In genomic region chr6:56555382-56555781, GRCm38 (mm10) we compare ENCODE assay signal across 17 mouse cellular contexts. TPM values are rescaled to one million over a fixed set of nuclear protein-coding genes. Genes with fewer than 3 reads are reported as not detected.
DNase-seq lines count a peak whose midpoint lies in the region; ATAC-seq lines count a peak whose summit lies in the region.
"Had no signal": no experiment of that assay in that cellular context is flagged by ENCODE, and none has a peak within 500 bp of the region (broad histone marks: within the 10 kb centered on the region; RNA-seq: fewer than 3 reads in every experiment).

No protein-coding gene starts in this region.

- no peaks in the 10 kb centered on the region for H3K27me3 ChIP-seq in embryonic facial prominence, embryonic 11.5 days (ENCODE audit: control insufficient read depth, insufficient read depth, low read length)
- no peaks in the 10 kb centered on the region for H3K27me3 ChIP-seq in embryonic facial prominence, embryonic 10.5 days (replicated peaks; ENCODE audit: low read depth, poor library complexity, severe bottlenecking)
- H3K27me3 ChIP-seq in midbrain, embryonic 12.5 days: no peaks in the 10 kb centered on the region
- H3K27me3 ChIP-seq in midbrain, embryonic 10.5 days (ENCODE audit: low read depth, poor library complexity, severe bottlenecking): no peaks in the 10 kb centered on the region
- H3K27me3 ChIP-seq in forebrain, embryonic 16.5 days (replicated peaks; ENCODE audit: control insufficient read depth, insufficient read depth, low read length): no peaks in the 10 kb centered on the region
- H3K27me3 ChIP-seq in neural tube, embryonic 15.5 days (replicated peaks): no peaks in the 10 kb centered on the region
- H3K27me3 ChIP-seq: embryonic facial prominence, embryonic 13.5 days; heart, embryonic 12.5 days; megakaryocyte, embryonic 14.5 days had no signal

- H3K4me3 ChIP-seq in embryonic facial prominence, embryonic 11.5 days (ENCODE audit: low read depth, low read length): no peak overlapping the region
- no peak overlapping the region for H3K4me3 ChIP-seq in embryonic facial prominence, embryonic 10.5 days
- no peak overlapping the region for H3K4me3 ChIP-seq in midbrain, embryonic 12.5 days
- no peak overlapping the region for H3K4me3 ChIP-seq in midbrain, embryonic 10.5 days
- no peak overlapping the region for H3K4me3 ChIP-seq in forebrain, embryonic 16.5 days (replicated peaks; ENCODE audit: low read length)
- H3K4me3 ChIP-seq in neural tube, embryonic 15.5 days (replicated peaks): no peak overlapping the region
- H3K4me3 ChIP-seq: embryonic facial prominence, embryonic 13.5 days; gastrocnemius, adult 2 months; heart, embryonic 12.5 days; megakaryocyte, embryonic 14.5 days had no signal

- H3K9me3 ChIP-seq in embryonic facial prominence, embryonic 11.5 days (replicated peaks; ENCODE audit: control insufficient read depth, low read length): no peaks in the 10 kb centered on the region
- no peaks in the 10 kb centered on the region for H3K9me3 ChIP-seq in embryonic facial prominence, embryonic 10.5 days
- H3K9me3 ChIP-seq in midbrain, embryonic 12.5 days: no peaks in the 10 kb centered on the region
- no peaks in the 10 kb centered on the region for H3K9me3 ChIP-seq in midbrain, embryonic 10.5 days (replicated peaks)
- no peaks in the 10 kb centered on the region for H3K9me3 ChIP-seq in forebrain, embryonic 16.5 days (ENCODE audit: control insufficient read depth, low read length)
- H3K9me3 ChIP-seq in neural tube, embryonic 15.5 days (replicated peaks): no peaks in the 10 kb centered on the region
- H3K9me3 ChIP-seq: embryonic facial prominence, embryonic 13.5 days; heart, embryonic 12.5 days; megakaryocyte, embryonic 14.5 days had no signal

- H3K27ac ChIP-seq in embryonic facial prominence, embryonic 11.5 days (replicated peaks; ENCODE audit: low read depth, low read length): no peak overlapping the region
- H3K27ac ChIP-seq in embryonic facial prominence, embryonic 10.5 days (replicated peaks): no peak overlapping the region
- H3K27ac ChIP-seq in midbrain, embryonic 12.5 days (replicated peaks): no peak overlapping the region
- H3K27ac ChIP-seq in midbrain, embryonic 10.5 days (replicated peaks): no peak overlapping the region
- no peak overlapping the region; the same call in 1 of the 2 replicates for H3K27ac ChIP-seq in forebrain, embryonic 16.5 days (ENCODE audit: low read length)
- H3K27ac ChIP-seq in neural tube, embryonic 15.5 days (replicated peaks): no peak overlapping the region
- H3K27ac ChIP-seq: embryonic facial prominence, embryonic 13.5 days; gastrocnemius, adult 2 months had no signal

- no peaks in the 10 kb centered on the region for H3K4me1 ChIP-seq in embryonic facial prominence, embryonic 11.5 days (ENCODE audit: control insufficient read depth, insufficient read depth, low read length)
- H3K4me1 ChIP-seq in embryonic facial prominence, embryonic 10.5 days: no peaks in the 10 kb centered on the region
- no peaks in the 10 kb centered on the region for H3K4me1 ChIP-seq in midbrain, embryonic 12.5 days
- no peaks in the 10 kb centered on the region for H3K4me1 ChIP-seq in midbrain, embryonic 10.5 days
- H3K4me1 ChIP-seq in forebrain, embryonic 16.5 days (replicated peaks; ENCODE audit: control insufficient read depth, insufficient read depth, low read length): peaks cover 4% of the 10 kb centered on the region; the same call in 1 of the 2 replicates
- H3K4me1 ChIP-seq in neural tube, embryonic 15.5 days: peaks cover 5% of the 10 kb centered on the region
- H3K4me1 ChIP-seq: embryonic facial prominence, embryonic 13.5 days; heart, embryonic 12.5 days had no signal

- WGBS in embryonic facial prominence, embryonic 11.5 days: 55% methylated on average over 4 of the region's 4 CpGs
- 64% methylated on average over 4 of the region's 4 CpGs for WGBS in embryonic facial prominence, embryonic 10.5 days
- WGBS in midbrain, embryonic 12.5 days: 50% methylated on average over 4 of the region's 4 CpGs
- 69% methylated on average over 4 of the region's 4 CpGs for WGBS in midbrain, embryonic 10.5 days
- WGBS in forebrain, embryonic 16.5 days: 23% methylated on average over 4 of the region's 4 CpGs
- whole genome bisulfite sequencing in neural tube, embryonic 15.5 days: 35% methylated on average over 4 of the region's 4 CpGs

- H3K9ac ChIP-seq in embryonic facial prominence, embryonic 11.5 days (replicated peaks; ENCODE audit: low read length): no peak overlapping the region
- no peak overlapping the region for H3K9ac ChIP-seq in midbrain, embryonic 12.5 days (replicated peaks)
- H3K9ac ChIP-seq in forebrain, embryonic 16.5 days (replicated peaks; ENCODE audit: low read depth, low read length): no peak overlapping the region
- H3K9ac ChIP-seq in neural tube, embryonic 15.5 days (replicated peaks): no peak overlapping the region
- H3K9ac ChIP-seq: embryonic facial prominence, embryonic 13.5 days; heart, embryonic 12.5 days; liver, postnatal 0 days had no signal

- ATAC-seq in embryonic facial prominence, embryonic 11.5 days (replicated peaks; ENCODE audit: insufficient number of reproducible peaks, low FRiP score, low TSS enrichment, low read depth): 0 out of 2 replicates have a peak, but pooled peaks have one; percentile 39
- peak; percentile 82 for ATAC-seq in midbrain, embryonic 12.5 days (ENCODE audit: low FRiP score, low read depth)
- peak; percentile 88 for ATAC-seq in forebrain, embryonic 16.5 days
- ATAC-seq in neural tube, embryonic 15.5 days (ENCODE audit: low FRiP score): peak; percentile 88
- ATAC-seq: liver, postnatal 0 days had no signal

- DNase-seq in embryonic facial prominence, embryonic 11.5 days (ENCODE audit: low spot score): no peak
- no peak for DNase-seq in embryonic facial prominence, embryonic 10.5 days (ENCODE audit: low spot score)
- DNase-seq in midbrain, embryonic 10.5 days (ENCODE audit: low spot score): no peak
- DNase-seq in embryo, embryonic 10.5 days (ENCODE audit: low spot score): no peak
- no peak for DNase-seq in adrenal gland, adult (ENCODE audit: inconsistent age in 2 of 2, low spot score in 1 of 2)
- DNase-seq: adrenal gland, postnatal 36 days; cerebellum, adult 11-12 months; gastrocnemius, adult 2 months; kidney, postnatal 36 days; liver, postnatal 0 days; thymus, adult 2 months had no signal

- H3K36me3 ChIP-seq in embryonic facial prominence, embryonic 11.5 days (replicated peaks; ENCODE audit: control insufficient read depth, insufficient read depth, low read depth, low read length): no peaks in the 10 kb centered on the region
- no peaks in the 10 kb centered on the region for H3K36me3 ChIP-seq in embryonic facial prominence, embryonic 10.5 days (replicated peaks)
- H3K36me3 ChIP-seq in midbrain, embryonic 12.5 days: no peaks in the 10 kb centered on the region
- no peaks in the 10 kb centered on the region for H3K36me3 ChIP-seq in midbrain, embryonic 10.5 days
- H3K36me3 ChIP-seq in forebrain, embryonic 16.5 days (ENCODE audit: control insufficient read depth, insufficient read depth): no peaks in the 10 kb centered on the region
- no peaks in the 10 kb centered on the region for H3K36me3 ChIP-seq in neural tube, embryonic 15.5 days
- H3K36me3 ChIP-seq: embryonic facial prominence, embryonic 13.5 days; heart, embryonic 12.5 days had no signal

- H3K4me2 ChIP-seq in embryonic facial prominence, embryonic 11.5 days (ENCODE audit: low read depth, low read length): no peak overlapping the region
- no peak overlapping the region for H3K4me2 ChIP-seq in midbrain, embryonic 12.5 days (replicated peaks)
- H3K4me2 ChIP-seq in forebrain, embryonic 16.5 days (ENCODE audit: low read length): peak overlapping the region; percentile 11
- H3K4me2 ChIP-seq in neural tube, embryonic 15.5 days: no peak overlapping the region
- H3K4me2 ChIP-seq: embryonic facial prominence, embryonic 13.5 days; heart, embryonic 12.5 days had no signal

RNA-seq across cellular contexts. Expression of gene Pde1c, which starts 13.5 kb away (rescaled TPM):
- 2.7 and 4.8 TPM in 2 replicates for polyA plus RNA-seq in embryonic facial prominence, embryonic 11.5 days (2014; fragmentation: Nextera tagmentation; extraction: Ambion mirVana)
- 2.7 and 3.5 TPM in 2 replicates for polyA plus RNA-seq in embryonic facial prominence, embryonic 10.5 days (2016; fragmentation: Nextera tagmentation; extraction: Ambion mirVana)
- 7.0 and 7.4 TPM in 2 replicates for polyA plus RNA-seq in midbrain, embryonic 12.5 days (2016; fragmentation: Nextera tagmentation; extraction: Ambion mirVana)
- polyA plus RNA-seq in midbrain, embryonic 10.5 days (2016; fragmentation: Nextera tagmentation; extraction: Ambion mirVana): 3.4 and 5.3 TPM in 2 replicates
- polyA plus RNA-seq in forebrain, embryonic 16.5 days (2015; fragmentation: Nextera tagmentation; extraction: Ambion mirVana): 7.8 and 8.0 TPM in 2 replicates
- polyA plus RNA-seq in neural tube, embryonic 15.5 days (2015; fragmentation: Nextera tagmentation; extraction: Ambion mirVana): 6.4 and 8.3 TPM in 2 replicates
